Mouse (Mus musculus) limb, embryonic 14.5 days (tissue): ENCODE data around the gene Pxdn. TPM values are rescaled to one million over a fixed set of nuclear protein-coding genes. Genes with fewer than 3 reads are reported as not detected.

Experiments
- ATAC-seq: fragments of 200-750 bp; cut with Nextera tagmentation; 2 replicates; pipeline ENCODE4 v1.8.0; 2017; ENCODE audit warnings: low read depth, moderate number of reproducible peaks, moderate TSS enrichment; ENCODE audit not compliant: low FRiP score
- DNase-seq: peaks from one replicate; pipeline ENCODE4 v3.0.0-alpha.2; 2015; ENCODE audit warnings: low spot score
- H3K27ac ChIP-seq: fragments of 300-500 bp; sonication (generic); replicated peaks from 2 replicates; pipeline ENCODE4 v1.5.1; 2014; ENCODE audit warnings: low read depth, mild to moderate bottlenecking, low read length, moderate library complexity, mixed read lengths
- H3K27me3 ChIP-seq: fragments of 300-500 bp; sonication (generic); 2 replicates; pipeline ENCODE4 v1.6.1; 2014; ENCODE audit warnings: low read length, mixed read lengths; ENCODE audit not compliant: control insufficient read depth, insufficient read depth
- H3K36me3 ChIP-seq: fragments of 300-500 bp; sonication (generic); 2 replicates; pipeline ENCODE4 v1.6.1; 2014; ENCODE audit warnings: mild to moderate bottlenecking, low read length, moderate library complexity, mixed read lengths; ENCODE audit not compliant: control insufficient read depth, insufficient read depth
- H3K4me1 ChIP-seq: fragments of 300-500 bp; sonication (generic); 2 replicates; pipeline ENCODE4 v1.6.1; 2014; ENCODE audit warnings: antibody characterized with exemption, low read length, mixed read lengths; ENCODE audit not compliant: control insufficient read depth, insufficient read depth
- H3K4me2 ChIP-seq: fragments of 300-500 bp; sonication (generic); replicated peaks from 2 replicates; pipeline ENCODE4 v1.6.1; 2014; ENCODE audit warnings: low read depth, mild to moderate bottlenecking, low read length, moderate library complexity; ENCODE audit not compliant: severe bottlenecking
- H3K4me3 ChIP-seq: fragments of 300-500 bp; sonication (generic); replicated peaks from 2 replicates; pipeline ENCODE4 v1.5.1; 2014; ENCODE audit warnings: low read length
- H3K9ac ChIP-seq: fragments of 300-500 bp; sonication (generic); 2 replicates; pipeline ENCODE4 v1.6.1; 2014; ENCODE audit warnings: mild to moderate bottlenecking, low read depth, low read length, moderate library complexity; ENCODE audit not compliant: severe bottlenecking
- H3K9me3 ChIP-seq: fragments of 300-500 bp; sonication (generic); 2 replicates; pipeline ENCODE4 v1.6.1; 2016; ENCODE audit warnings: low read length; ENCODE audit not compliant: control insufficient read depth
- POLR2A ChIP-seq: fragments of 200-500 bp; IDR thresholded peaks from 2 replicates; pipeline ENCODE4 v1.8.0; 2012; ENCODE audit warnings: inconsistent platforms, mild to moderate bottlenecking, moderate library complexity, borderline replicate concordance; ENCODE audit not compliant: insufficient read depth, insufficient read length; ENCODE audit errors: extremely low read depth
- WGBS: fragments of 180-500 bp; shearing (Covaris S2); extraction: QIAGEN DNeasy Blood & Tissue Kit; methylation state at CpG from one replicate; pipeline ENCODE4 v1.1.7; 2014; 5-methylcytosine and 5-hydroxymethylcytosine counted together
- polyA plus RNA-seq, 2 experiments: library from polyadenylated mRNA; depleted of rRNA in 1 of 2; stranded (reverse) in 1 of 2; unstranded in 1 of 2; fragments of >200 nt; fragmentation: Nextera tagmentation in 1 of 2; extraction: Ambion mirVana in 1 of 2; gene quantifications; 2 replicates each; pipeline versions ENCODE4 v1.2.1 to v1.2.3; 2012 to 2014

Gene Pxdn
- polyA plus RNA-seq, 2 experiments, result 145 to 175 TPM

DNA sequence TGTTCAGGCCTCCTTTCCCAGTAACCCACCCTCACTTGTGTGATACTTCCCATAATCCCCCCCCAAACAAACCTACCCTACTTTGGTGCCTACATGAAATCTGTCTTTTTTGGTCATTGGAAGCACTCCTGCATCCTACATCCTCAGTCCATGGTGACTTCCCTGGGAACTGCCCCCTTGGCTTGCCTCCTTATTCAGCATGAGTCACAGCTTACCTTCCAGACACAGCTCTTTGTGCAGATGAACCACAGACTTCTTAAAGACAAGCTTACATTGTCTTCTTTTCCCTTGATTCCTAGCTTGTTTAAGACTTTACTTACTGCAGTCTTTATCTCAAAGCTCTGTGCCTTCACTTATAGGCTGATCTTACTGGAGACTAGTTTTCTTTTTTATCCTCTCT lies 83.0 kb downstream of the Pxdn start:
- no peak for TF ChIP-seq POLR2A
- no peak overlapping the region for H3K9ac ChIP-seq
- H3K9me3 ChIP-seq, result no peaks in the 10 kb centered on the region
- H3K27me3 ChIP-seq, result no peaks in the 10 kb centered on the region
- no peak for ATAC-seq
- H3K4me2 ChIP-seq, result no peak overlapping the region
- no peak overlapping the region for H3K27ac ChIP-seq
- H3K36me3 ChIP-seq, result peaks cover 52% of the 10 kb centered on the region
- H3K4me1 ChIP-seq, result no peaks in the 10 kb centered on the region
- H3K4me3 ChIP-seq, result no peak overlapping the region
- DNase-seq, result no peak

GRCm38 (mm10) chr12:30023491-30023890 lies 86.1 kb downstream of the Pxdn start:
- Histone ChIP-seq H3K9me3 (no peaks in the 10 kb centered on the region), H3K27ac (no peak overlapping the region), H3K27me3 (no peaks in the 10 kb centered on the region), H3K4me2 (no peak overlapping the region), H3K4me1 (no peaks in the 10 kb centered on the region), H3K36me3 (peaks cover 26% of the 10 kb centered on the region), H3K9ac (no peak overlapping the region), H3K4me3 (no peak overlapping the region)
- no peak for TF ChIP-seq POLR2A
- ATAC-seq (no peak), DNase-seq (no peak)
- WGBS, result 45% methylated on average over 3 of the region's 3 CpGs

DNA sequence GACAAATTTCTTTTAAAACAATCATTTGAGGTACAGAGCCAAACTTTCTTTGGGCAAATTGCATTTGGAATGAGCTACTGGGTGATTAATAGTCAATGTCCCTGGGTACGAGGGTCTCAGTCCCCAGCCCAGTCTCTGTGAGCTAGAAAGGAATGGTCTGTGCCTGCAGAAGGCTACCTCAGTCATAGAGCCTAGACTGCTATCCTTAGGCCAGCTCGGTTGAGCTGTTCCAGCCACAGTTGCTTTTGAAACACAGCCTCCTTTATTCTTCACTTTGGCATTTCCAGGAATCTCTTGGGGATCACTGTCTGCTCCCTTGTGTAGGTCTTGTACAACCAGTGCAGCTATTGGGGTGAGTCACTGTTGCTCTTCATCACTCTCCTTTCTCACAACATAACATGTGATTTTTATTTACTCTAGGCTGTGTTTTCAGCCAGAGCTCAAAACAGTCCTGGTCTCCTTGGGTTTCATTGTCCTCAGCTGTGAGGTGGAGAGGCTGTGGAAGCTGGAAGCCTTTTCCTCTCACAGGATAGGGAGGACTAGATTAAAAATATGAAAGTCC lies 86.9 kb downstream of the Pxdn start:
- peaks cover 17% of the 10 kb centered on the region for H3K36me3 ChIP-seq
- H3K27me3 ChIP-seq, result no peaks in the 10 kb centered on the region
- TF ChIP-seq POLR2A, result no peak
- H3K4me2 ChIP-seq, result no peak overlapping the region
- 75% methylated on average over 2 of the region's 2 CpGs for WGBS
- H3K4me1 ChIP-seq, result no peaks in the 10 kb centered on the region
- no peak overlapping the region for H3K4me3 ChIP-seq
- no peak for DNase-seq
- H3K27ac ChIP-seq, result no peak overlapping the region
- H3K9me3 ChIP-seq, result no peaks in the 10 kb centered on the region
- no peak overlapping the region for H3K9ac ChIP-seq
- no peak for ATAC-seq

- DNase-seq (no peak), ATAC-seq (no peak)
- Histone ChIP-seq H3K36me3 (no peaks in the 10 kb centered on the region), H3K27ac (no peak overlapping the region), H3K4me3 (no peak overlapping the region), H3K4me1 (no peaks in the 10 kb centered on the region), H3K27me3 (no peaks in the 10 kb centered on the region), H3K4me2 (no peak overlapping the region), H3K9ac (no peak overlapping the region), H3K9me3 (no peaks in the 10 kb centered on the region)
- no peak for TF ChIP-seq POLR2A
- WGBS, result 51% methylated on average over 3 of the region's 3 CpGs
Measured at GRCm38 (mm10) chr12:30027721-30028340, 90.4 kb downstream of the Pxdn start.

DNA sequence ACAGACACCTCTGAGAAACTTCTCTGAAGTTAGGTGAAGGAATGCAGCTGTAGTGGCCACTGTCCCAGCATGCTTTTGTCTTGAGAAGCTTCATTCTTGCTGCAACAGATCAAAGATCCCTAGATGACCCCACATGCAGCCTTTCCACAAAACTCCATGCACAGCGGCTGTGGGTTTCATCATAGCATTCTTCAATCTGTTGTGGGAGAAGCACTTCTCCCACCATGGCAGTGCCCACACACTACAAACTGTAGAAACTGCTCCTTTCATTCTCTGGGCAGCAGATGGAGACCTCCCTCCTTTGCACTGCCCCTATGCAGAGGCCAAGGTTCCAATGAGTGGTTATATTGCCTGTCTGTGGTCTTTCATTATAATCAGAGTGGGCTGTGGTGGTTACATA lies 91.7 kb downstream of the Pxdn start:
- Histone ChIP-seq H3K36me3 (no peaks in the 10 kb centered on the region), H3K27me3 (no peaks in the 10 kb centered on the region)

GRCm38 (mm10) chr12:30030571-30030970 lies 93.2 kb downstream of the Pxdn start:
- WGBS, result 52% methylated on average over 5 of the region's 5 CpGs
- Histone ChIP-seq H3K36me3 (no peaks in the 10 kb centered on the region), H3K27ac (no peak overlapping the region), H3K4me3 (no peak overlapping the region), H3K27me3 (no peaks in the 10 kb centered on the region), H3K4me2 (no peak overlapping the region), H3K9ac (no peak overlapping the region), H3K9me3 (no peaks in the 10 kb centered on the region), H3K4me1 (no peaks in the 10 kb centered on the region)
- no peak for DNase-seq
- ATAC-seq, result no peak
- no peak for TF ChIP-seq POLR2A

More for the DNA sequence above, 91.7 kb downstream of the Pxdn start:
- DNase-seq (no peak), ATAC-seq (no peak)
- Histone ChIP-seq H3K4me1 (no peaks in the 10 kb centered on the region), H3K9me3 (no peaks in the 10 kb centered on the region), H3K9ac (no peak overlapping the region), H3K4me3 (no peak overlapping the region), H3K27ac (no peak overlapping the region), H3K4me2 (no peak overlapping the region)
- 91% methylated on average over 1 of the region's 1 CpGs for WGBS
- no peak for TF ChIP-seq POLR2A
